Mouse (Mus musculus): Measurements from ENCODE around the gene Siah2. TPM values are rescaled to one million over a fixed set of nuclear protein-coding genes. Genes with fewer than 3 reads are reported as not detected.

Gene Siah2
- polyA plus RNA-seq (2014; fragmentation: Illumina TruSeq; extraction: RNeasy Lipid Tissue Mini Kit (QIAGEN cat#74804); ENCODE audit: low read depth, low replicate concordance): 9.8 TPM

DNA sequence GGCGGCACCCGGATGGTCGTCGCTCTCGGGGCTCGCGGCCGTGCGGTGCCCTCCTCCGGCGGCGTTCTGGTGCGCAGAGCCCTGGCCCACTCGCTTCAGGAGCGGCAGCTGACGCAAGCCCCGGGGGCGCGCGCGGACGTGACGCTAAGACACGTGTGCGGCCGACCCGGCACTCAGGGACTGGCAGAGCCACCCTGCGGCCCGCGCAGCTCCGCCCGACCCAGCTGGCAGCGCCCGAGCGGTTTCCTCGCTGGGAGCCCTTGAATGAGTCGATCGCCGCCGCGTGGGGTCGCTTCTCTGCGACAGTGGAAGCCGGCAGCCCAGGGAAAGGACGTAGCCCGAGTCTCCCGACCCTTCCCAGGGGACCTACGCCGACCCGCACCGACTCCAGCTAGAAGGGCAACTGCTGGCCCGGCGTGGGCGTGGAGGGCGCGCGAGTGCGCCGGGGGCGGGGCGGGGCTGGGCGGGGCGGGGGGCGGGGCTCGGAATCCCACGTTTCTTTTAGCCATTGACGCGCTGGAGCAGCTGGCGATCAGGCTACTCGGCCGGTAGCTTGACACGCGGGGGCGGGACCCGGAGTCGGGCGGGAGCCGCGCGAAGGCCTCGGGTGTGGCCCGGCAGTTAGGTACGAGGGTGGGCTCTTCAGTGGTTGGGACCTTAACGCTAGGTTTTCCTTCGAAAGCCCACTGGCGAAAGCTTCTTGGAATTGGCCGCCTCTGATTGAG is at the start of gene Siah2:
Siah2 (minus strand) TSS at position 404 of the 725 bp plus-strand sequence.

GRCm38 (mm10) chr3:58636406-58637295 is 55.5 kb downstream of the Siah2 start, which contains the start of gene Erich6:
Erich6 (minus strand) TSS chr3:58637207.

Other genes starting within 250 kb of the Siah2 start
- gene Eif2a, start 166.6 kb downstream of the Siah2 start, polyA plus RNA-seq (2014; fragmentation: Illumina TruSeq; extraction: RNeasy Lipid Tissue Mini Kit (QIAGEN cat#74804); ENCODE audit: low read depth, low replicate concordance): 45.7 TPM
- 14.3 TPM for gene Serp1, start 166.5 kb downstream of the Siah2 start, polyA plus RNA-seq (2014; fragmentation: Illumina TruSeq; extraction: RNeasy Lipid Tissue Mini Kit (QIAGEN cat#74804); ENCODE audit: low read depth, low replicate concordance)
- 128 TPM for gene Selenot, start 115.8 kb downstream of the Siah2 start, polyA plus RNA-seq (2014; fragmentation: Illumina TruSeq; extraction: RNeasy Lipid Tissue Mini Kit (QIAGEN cat#74804); ENCODE audit: low read depth, low replicate concordance)
- 0.21 TPM for gene Erich6, start 55.2 kb downstream of the Siah2 start, polyA plus RNA-seq (2014; fragmentation: Illumina TruSeq; extraction: RNeasy Lipid Tissue Mini Kit (QIAGEN cat#74804); ENCODE audit: low read depth, low replicate concordance)
- gene Mindy4b-ps, start 129.9 kb upstream of the Siah2 start, polyA plus RNA-seq (2014; fragmentation: Illumina TruSeq; extraction: RNeasy Lipid Tissue Mini Kit (QIAGEN cat#74804); ENCODE audit: low read depth, low replicate concordance): 0.52 TPM
- gene Clrn1, start 192.9 kb upstream of the Siah2 start, polyA plus RNA-seq (2014; fragmentation: Illumina TruSeq; extraction: RNeasy Lipid Tissue Mini Kit (QIAGEN cat#74804); ENCODE audit: low read depth, low replicate concordance): not detected

Data from heart, adult 10 weeks (tissue).